Mouse (Mus musculus): ENCODE results near the gene Ankrd11.

DNA sequence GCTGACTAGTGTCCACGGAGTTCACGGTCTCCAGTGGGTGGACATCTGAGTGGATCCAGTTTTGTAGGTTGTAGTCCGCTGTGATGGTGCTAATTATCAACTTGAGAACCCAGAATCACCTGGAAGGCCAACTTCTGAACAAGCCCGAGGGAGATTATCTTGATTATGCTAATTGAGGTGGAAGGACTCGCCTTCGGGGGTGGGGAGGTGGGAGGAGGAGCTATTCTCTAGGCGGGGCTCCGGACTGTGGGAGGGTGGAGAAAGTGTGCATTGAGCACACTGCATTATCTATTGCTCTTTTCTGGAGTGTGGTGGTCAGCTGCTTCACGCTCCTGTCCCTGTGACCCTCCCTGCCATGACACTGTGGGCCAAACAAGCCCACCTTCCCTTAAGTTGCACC, 170.4 kb downstream of the Ankrd11 start:
- TF ChIP-seq CTCF (conservative IDR thresholded peaks at IDR 0.05; ENCODE audit: low read length), result no peak
- 0 out of 2 replicates have a peak, but pooled peaks have one; percentile 30 for TF ChIP-seq POU5F1 (IDR thresholded peaks at IDR 0.05; ENCODE audit: borderline replicate concordance, low read length)

All from E14TG2a.4 (cell line).